Mouse (Mus musculus) G1E (cell line): ENCODE measurements at regions not wholly inside any gene's neighbourhood (a gene's known extent, or its start where the extent isn't known, plus 50 kb on each side); places are given as distances from the start of the nearest gene placed in this dataset.

ENCODE experiments used
- CTCF ChIP-seq: IDR thresholded peaks from 2 replicates; pipeline ENCODE4 v1.5.1; 2012; ENCODE audit warnings: low read depth, low read length, inconsistent platforms, mixed read lengths
- GATA2 ChIP-seq: IDR thresholded peaks from 2 replicates; pipeline ENCODE4 v1.6.1; 2012; ENCODE audit warnings: low read depth, low read length, inconsistent platforms, borderline replicate concordance

DNA sequence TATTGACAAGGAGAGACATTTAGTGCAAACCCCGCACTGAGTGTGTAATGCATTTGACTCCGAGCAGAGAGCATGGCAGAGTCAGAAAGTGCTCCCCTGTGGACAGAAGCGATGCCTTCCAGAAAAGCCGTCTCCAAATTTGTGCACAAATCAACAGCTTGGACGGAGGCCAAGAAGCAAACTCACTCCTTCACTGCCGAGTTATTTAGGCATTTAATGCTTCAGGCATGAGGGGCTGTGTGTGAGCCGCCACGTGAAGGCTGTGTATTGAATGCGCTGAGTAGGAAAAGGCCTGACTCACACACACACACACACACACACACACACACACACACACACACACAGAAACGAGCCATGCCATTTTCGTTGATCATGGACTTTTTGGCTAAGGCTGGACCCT lies 453.7 kb downstream of the Cd83 start:
- TF ChIP-seq CTCF (no peak), GATA2 (no peak)
